Mouse (Mus musculus): ENCODE results near the gene Gm10271. TPM values are rescaled to one million over a fixed set of nuclear protein-coding genes. Genes with fewer than 3 reads are reported as not detected.

The Gm10271 gene
- polyA plus RNA-seq, 1 experiment from 2014 or later, result not detected

- Histone ChIP-seq H3K36me3 (ENCODE audit: control insufficient read depth, insufficient read depth, low read length) (no peaks in the 10 kb centered on the region), H3K4me2 (ENCODE audit: low read depth, low read length) (no peak overlapping the region), H3K4me3 (replicated peaks; ENCODE audit: low read length) (no peak overlapping the region), H3K27ac (ENCODE audit: low read length) (no peak overlapping the region), H3K9ac (ENCODE audit: low read length) (no peak overlapping the region), H3K27me3 (ENCODE audit: control insufficient read depth, insufficient read depth, low read length) (no peaks in the 10 kb centered on the region), H3K9me3 (replicated peaks; ENCODE audit: control insufficient read depth, low read length) (no peaks in the 10 kb centered on the region), H3K4me1 (ENCODE audit: control insufficient read depth, insufficient read depth, low read length) (no peaks in the 10 kb centered on the region)
- WGBS, result 65% methylated on average over 11 of the region's 11 CpGs
- no peak for ATAC-seq (ENCODE audit: insufficient read depth, low FRiP score)
Measured at GRCm38 (mm10) chr10:116964084-116964483, 8.3 kb downstream of the Gm10271 start.

GRCm38 (mm10) chr10:116962803-116963202 lies 9.6 kb downstream of the Gm10271 start:
- H3K27me3 ChIP-seq (ENCODE audit: control insufficient read depth, insufficient read depth, low read length), result no peaks in the 10 kb centered on the region
- no peak overlapping the region for H3K9ac ChIP-seq (ENCODE audit: low read length)
- no peak overlapping the region for H3K4me3 ChIP-seq (replicated peaks; ENCODE audit: low read length)
- no peak for ATAC-seq (ENCODE audit: insufficient read depth, low FRiP score)
- no peaks in the 10 kb centered on the region for H3K36me3 ChIP-seq (ENCODE audit: control insufficient read depth, insufficient read depth, low read length)
- no peaks in the 10 kb centered on the region for H3K4me1 ChIP-seq (ENCODE audit: control insufficient read depth, insufficient read depth, low read length)
- H3K27ac ChIP-seq (ENCODE audit: low read length), result no peak overlapping the region
- H3K4me2 ChIP-seq (ENCODE audit: low read depth, low read length), result no peak overlapping the region
- WGBS, result 52% methylated on average over 17 of the region's 17 CpGs
- H3K9me3 ChIP-seq (replicated peaks; ENCODE audit: control insufficient read depth, low read length), result no peaks in the 10 kb centered on the region

GRCm38 (mm10) chr10:116962152-116962551 lies 10.3 kb downstream of the Gm10271 start:
- Histone ChIP-seq H3K9ac (ENCODE audit: low read length) (no peak overlapping the region), H3K4me2 (ENCODE audit: low read depth, low read length) (no peak overlapping the region), H3K4me3 (replicated peaks; ENCODE audit: low read length) (no peak overlapping the region), H3K9me3 (replicated peaks; ENCODE audit: control insufficient read depth, low read length) (no peaks in the 10 kb centered on the region), H3K27ac (ENCODE audit: low read length) (no peak overlapping the region), H3K4me1 (ENCODE audit: control insufficient read depth, insufficient read depth, low read length) (no peaks in the 10 kb centered on the region), H3K27me3 (ENCODE audit: control insufficient read depth, insufficient read depth, low read length) (no peaks in the 10 kb centered on the region), H3K36me3 (ENCODE audit: control insufficient read depth, insufficient read depth, low read length) (no peaks in the 10 kb centered on the region)
- 77% methylated on average over 14 of the region's 14 CpGs for WGBS
- no peak for ATAC-seq (ENCODE audit: insufficient read depth, low FRiP score)

GRCm38 (mm10) chr10:116957867-116958551 lies 14.4 kb downstream of the Gm10271 start:
- Histone ChIP-seq H3K4me3 (replicated peaks; ENCODE audit: low read length) (no peak overlapping the region), H3K4me1 (ENCODE audit: control insufficient read depth, insufficient read depth, low read length) (no peaks in the 10 kb centered on the region), H3K9ac (ENCODE audit: low read length) (no peak overlapping the region), H3K27ac (ENCODE audit: low read length) (no peak overlapping the region), H3K4me2 (ENCODE audit: low read depth, low read length) (no peak overlapping the region), H3K36me3 (ENCODE audit: control insufficient read depth, insufficient read depth, low read length) (no peaks in the 10 kb centered on the region), H3K27me3 (ENCODE audit: control insufficient read depth, insufficient read depth, low read length) (no peaks in the 10 kb centered on the region), H3K9me3 (replicated peaks; ENCODE audit: control insufficient read depth, low read length) (no peaks in the 10 kb centered on the region)
- 51% methylated on average over 5 of the region's 5 CpGs for WGBS
- ATAC-seq (ENCODE audit: insufficient read depth, low FRiP score), result no peak

- H3K9ac ChIP-seq (ENCODE audit: low read length), result no peak overlapping the region
- 92% methylated on average over 11 of the region's 11 CpGs for WGBS
Measured at GRCm38 (mm10) chr10:116956483-116957158, 15.8 kb downstream of the Gm10271 start.

GRCm38 (mm10) chr10:116955191-116955590 lies 17.2 kb downstream of the Gm10271 start:
- ATAC-seq (ENCODE audit: insufficient read depth, low FRiP score), result no peak
- H3K4me3 ChIP-seq (replicated peaks; ENCODE audit: low read length), result no peak overlapping the region
- H3K36me3 ChIP-seq (ENCODE audit: control insufficient read depth, insufficient read depth, low read length), result no peaks in the 10 kb centered on the region
- H3K27ac ChIP-seq (ENCODE audit: low read length), result no peak overlapping the region
- no peak overlapping the region for H3K4me2 ChIP-seq (ENCODE audit: low read depth, low read length)
- H3K4me1 ChIP-seq (ENCODE audit: control insufficient read depth, insufficient read depth, low read length), result no peaks in the 10 kb centered on the region
- no peaks in the 10 kb centered on the region for H3K9me3 ChIP-seq (replicated peaks; ENCODE audit: control insufficient read depth, low read length)
- H3K9ac ChIP-seq (ENCODE audit: low read length), result no peak overlapping the region
- no peaks in the 10 kb centered on the region for H3K27me3 ChIP-seq (ENCODE audit: control insufficient read depth, insufficient read depth, low read length)
- 87% methylated on average over 6 of the region's 6 CpGs for WGBS

More at GRCm38 (mm10) chr10:116956483-116957158, 15.8 kb downstream of the Gm10271 start:
- H3K27ac ChIP-seq (ENCODE audit: low read length), result no peak overlapping the region
- no peak overlapping the region for H3K4me2 ChIP-seq (ENCODE audit: low read depth, low read length)
- H3K4me1 ChIP-seq (ENCODE audit: control insufficient read depth, insufficient read depth, low read length), result no peaks in the 10 kb centered on the region
- H3K9me3 ChIP-seq (replicated peaks; ENCODE audit: control insufficient read depth, low read length), result no peaks in the 10 kb centered on the region
- no peaks in the 10 kb centered on the region for H3K27me3 ChIP-seq (ENCODE audit: control insufficient read depth, insufficient read depth, low read length)
- no peak for ATAC-seq (ENCODE audit: insufficient read depth, low FRiP score)
- H3K36me3 ChIP-seq (ENCODE audit: control insufficient read depth, insufficient read depth, low read length), result no peaks in the 10 kb centered on the region
- no peak overlapping the region for H3K4me3 ChIP-seq (replicated peaks; ENCODE audit: low read length)

GRCm38 (mm10) chr10:116950886-116951285 lies 21.5 kb downstream of the Gm10271 start:
- no peaks in the 10 kb centered on the region for H3K36me3 ChIP-seq (ENCODE audit: control insufficient read depth, insufficient read depth, low read length)
- peak overlapping the region; percentile 63 for H3K4me2 ChIP-seq (ENCODE audit: low read depth, low read length)
- H3K27ac ChIP-seq (ENCODE audit: low read length), result no peak overlapping the region
- peak overlapping the region; percentile 76 for H3K4me3 ChIP-seq (replicated peaks; ENCODE audit: low read length)
- H3K9me3 ChIP-seq (replicated peaks; ENCODE audit: control insufficient read depth, low read length), result no peaks in the 10 kb centered on the region
- WGBS, result 21% methylated on average over 5 of the region's 5 CpGs
- peaks cover 12% of the 10 kb centered on the region; the same call in 1 of the 2 replicates for H3K4me1 ChIP-seq (ENCODE audit: control insufficient read depth, insufficient read depth, low read length)
- no peak for ATAC-seq (ENCODE audit: insufficient read depth, low FRiP score)
- peak overlapping the region; percentile 24 for H3K9ac ChIP-seq (ENCODE audit: low read length)
- H3K27me3 ChIP-seq (ENCODE audit: control insufficient read depth, insufficient read depth, low read length), result no peaks in the 10 kb centered on the region

GRCm38 (mm10) chr10:116950009-116950769 lies 22.2 kb downstream of the Gm10271 start, which contains the start of gene Rab3ip:
Rab3ip (minus strand) TSS chr10:116950769.
- Histone ChIP-seq H3K9me3 (replicated peaks; ENCODE audit: control insufficient read depth, low read length) (no peaks in the 10 kb centered on the region), H3K4me1 (ENCODE audit: control insufficient read depth, insufficient read depth, low read length) (peaks cover 12% of the 10 kb centered on the region; the same call in 1 of the 2 replicates), H3K4me3 (replicated peaks; ENCODE audit: low read length) (peak within 1 kb of the TSS; percentile 76), H3K36me3 (ENCODE audit: control insufficient read depth, insufficient read depth, low read length) (no peaks in the 10 kb centered on the region), H3K27me3 (ENCODE audit: control insufficient read depth, insufficient read depth, low read length) (no peaks in the 10 kb centered on the region), H3K9ac (ENCODE audit: low read length) (peak within 1 kb of the TSS; percentile 85), H3K27ac (ENCODE audit: low read length) (peak within 1 kb of the TSS; percentile 82), H3K4me2 (ENCODE audit: low read depth, low read length) (peak within 1 kb of the TSS; percentile 82)
- WGBS, result under 1% methylated on average over 56 of the region's 103 CpGs
- peak; percentile 92 for ATAC-seq (ENCODE audit: insufficient read depth, low FRiP score)
